Mouse (Mus musculus) limb, embryonic 14.5 days (tissue): ENCODE results near the gene Fndc5. TPM values are rescaled to one million over a fixed set of nuclear protein-coding genes. Genes with fewer than 3 reads are reported as not detected.
A peak's percentile ranks its signal among the peaks of the same experiment; 100 is the strongest.

Source experiments
- ATAC-seq: fragments of 200-750 bp; cut with Nextera tagmentation; 2 replicates; pipeline ENCODE4 v1.8.0; 2017; ENCODE audit warnings: low read depth, moderate number of reproducible peaks, moderate TSS enrichment; ENCODE audit not compliant: low FRiP score
- DNase-seq: peaks from one replicate; pipeline ENCODE4 v3.0.0-alpha.2; 2015; ENCODE audit warnings: low spot score
- H3K27ac ChIP-seq: fragments of 300-500 bp; sonication (generic); replicated peaks from 2 replicates; pipeline ENCODE4 v1.5.1; 2014; ENCODE audit warnings: low read depth, mild to moderate bottlenecking, low read length, moderate library complexity, mixed read lengths
- H3K27me3 ChIP-seq: fragments of 300-500 bp; sonication (generic); 2 replicates; pipeline ENCODE4 v1.6.1; 2014; ENCODE audit warnings: low read length, mixed read lengths; ENCODE audit not compliant: control insufficient read depth, insufficient read depth
- H3K36me3 ChIP-seq: fragments of 300-500 bp; sonication (generic); 2 replicates; pipeline ENCODE4 v1.6.1; 2014; ENCODE audit warnings: mild to moderate bottlenecking, low read length, moderate library complexity, mixed read lengths; ENCODE audit not compliant: control insufficient read depth, insufficient read depth
- H3K4me1 ChIP-seq: fragments of 300-500 bp; sonication (generic); 2 replicates; pipeline ENCODE4 v1.6.1; 2014; ENCODE audit warnings: antibody characterized with exemption, low read length, mixed read lengths; ENCODE audit not compliant: control insufficient read depth, insufficient read depth
- H3K4me2 ChIP-seq: fragments of 300-500 bp; sonication (generic); replicated peaks from 2 replicates; pipeline ENCODE4 v1.6.1; 2014; ENCODE audit warnings: low read depth, mild to moderate bottlenecking, low read length, moderate library complexity; ENCODE audit not compliant: severe bottlenecking
- H3K4me3 ChIP-seq: fragments of 300-500 bp; sonication (generic); replicated peaks from 2 replicates; pipeline ENCODE4 v1.5.1; 2014; ENCODE audit warnings: low read length
- H3K9ac ChIP-seq: fragments of 300-500 bp; sonication (generic); 2 replicates; pipeline ENCODE4 v1.6.1; 2014; ENCODE audit warnings: mild to moderate bottlenecking, low read depth, low read length, moderate library complexity; ENCODE audit not compliant: severe bottlenecking
- H3K9me3 ChIP-seq: fragments of 300-500 bp; sonication (generic); 2 replicates; pipeline ENCODE4 v1.6.1; 2016; ENCODE audit warnings: low read length; ENCODE audit not compliant: control insufficient read depth
- POLR2A ChIP-seq: fragments of 200-500 bp; IDR thresholded peaks from 2 replicates; pipeline ENCODE4 v1.8.0; 2012; ENCODE audit warnings: inconsistent platforms, mild to moderate bottlenecking, moderate library complexity, borderline replicate concordance; ENCODE audit not compliant: insufficient read depth, insufficient read length; ENCODE audit errors: extremely low read depth
- WGBS: fragments of 180-500 bp; shearing (Covaris S2); extraction: QIAGEN DNeasy Blood & Tissue Kit; methylation state at CpG from one replicate; pipeline ENCODE4 v1.1.7; 2014; 5-methylcytosine and 5-hydroxymethylcytosine counted together
- polyA plus RNA-seq, 2 experiments: library from polyadenylated mRNA; depleted of rRNA in 1 of 2; stranded (reverse) in 1 of 2; unstranded in 1 of 2; fragments of >200 nt; fragmentation: Nextera tagmentation in 1 of 2; extraction: Ambion mirVana in 1 of 2; gene quantifications; 2 replicates each; pipeline versions ENCODE4 v1.2.1 to v1.2.3; 2012 to 2014

Gene Fndc5
- polyA plus RNA-seq, 2 experiments = 31.0 to 32.8 TPM

GRCm38 (mm10) chr4:129124652-129125146 is 12.1 kb upstream of the Fndc5 start:
- H3K27ac ChIP-seq = no peak overlapping the region
- no peak for TF ChIP-seq POLR2A
- ATAC-seq = no peak
- no peaks in the 10 kb centered on the region for H3K36me3 ChIP-seq
- H3K27me3 ChIP-seq = peaks cover 48% of the 10 kb centered on the region
- H3K4me3 ChIP-seq = no peak overlapping the region
- no peak for DNase-seq
- WGBS = 7% methylated on average over 13 of the region's 13 CpGs
- peak overlapping the region; percentile 16; the same call in 1 of the 2 replicates for H3K9ac ChIP-seq
- H3K4me1 ChIP-seq = peaks cover 16% of the 10 kb centered on the region
- H3K9me3 ChIP-seq = no peaks in the 10 kb centered on the region
- H3K4me2 ChIP-seq = no peak overlapping the region

GRCm38 (mm10) chr4:129125736-129126451 is 10.9 kb upstream of the Fndc5 start:
- Histone ChIP-seq H3K4me2 (no peak overlapping the region; the same call in 1 of the 2 replicates), H3K36me3 (no peaks in the 10 kb centered on the region), H3K4me3 (no peak overlapping the region), H3K9me3 (no peaks in the 10 kb centered on the region), H3K9ac (no peak overlapping the region), H3K27ac (no peak overlapping the region), H3K27me3 (peaks cover 40% of the 10 kb centered on the region), H3K4me1 (peaks cover 19% of the 10 kb centered on the region)
- ATAC-seq (no peak), DNase-seq (no peak)
- 26% methylated on average over 19 of the region's 19 CpGs for WGBS
- TF ChIP-seq POLR2A = no peak

- Histone ChIP-seq H3K27ac (no peak overlapping the region), H3K27me3 (peaks cover 16% of the 10 kb centered on the region; the same call in 1 of the 2 replicates), H3K9ac (no peak overlapping the region), H3K4me2 (no peak overlapping the region), H3K36me3 (no peaks in the 10 kb centered on the region), H3K9me3 (no peaks in the 10 kb centered on the region), H3K4me1 (peaks cover 10% of the 10 kb centered on the region), H3K4me3 (no peak overlapping the region)
- WGBS = 53% methylated on average over 13 of the region's 13 CpGs
- DNase-seq (no peak), ATAC-seq (no peak)
- TF ChIP-seq POLR2A = no peak
Measured at GRCm38 (mm10) chr4:129128582-129129338, 8.0 kb upstream of the Fndc5 start.

GRCm38 (mm10) chr4:129129387-129129786 is 7.4 kb upstream of the Fndc5 start:
- Histone ChIP-seq H3K27ac (no peak overlapping the region), H3K36me3 (no peaks in the 10 kb centered on the region), H3K9ac (no peak overlapping the region), H3K9me3 (no peaks in the 10 kb centered on the region), H3K4me2 (no peak overlapping the region), H3K4me3 (no peak overlapping the region), H3K27me3 (peaks cover 13% of the 10 kb centered on the region; the same call in 1 of the 2 replicates), H3K4me1 (peaks cover 10% of the 10 kb centered on the region)
- DNase-seq (no peak), ATAC-seq (no peak)
- no peak for TF ChIP-seq POLR2A
- WGBS = 36% methylated on average over 9 of the region's 9 CpGs

- Histone ChIP-seq H3K4me2 (peak overlapping the region; percentile 48), H3K9ac (0 out of 2 replicates have a peak overlapping the region, but pooled peaks have one; percentile 21), H3K27ac (0 out of 2 replicates have a peak overlapping the region, but pooled peaks have one; percentile 6), H3K4me1 (peaks cover 8% of the 10 kb centered on the region), H3K36me3 (no peaks in the 10 kb centered on the region), H3K27me3 (peaks cover 6% of the 10 kb centered on the region; the same call in 1 of the 2 replicates), H3K4me3 (peak overlapping the region; percentile 28), H3K9me3 (no peaks in the 10 kb centered on the region)
- 6% methylated on average over 8 of the region's 8 CpGs for WGBS
- no peak for TF ChIP-seq POLR2A
- no peak for DNase-seq
- peak; percentile 20; the same call in 1 of the 2 replicates for ATAC-seq
Measured at GRCm38 (mm10) chr4:129130149-129130548, 6.7 kb upstream of the Fndc5 start.
